Mouse (Mus musculus) cerebellum, adult 2 months (tissue): ENCODE data around the gene Art4. TPM values are rescaled to one million over a fixed set of nuclear protein-coding genes. Genes with fewer than 3 reads are reported as not detected.

Experiments
- DNase-seq, 2 experiments: peaks; one replicate each; pipeline ENCODE4 v3.0.0; 2021
- H3K27ac ChIP-seq: fragments of 200-500 bp; 2 replicates; pipeline ENCODE4 v1.5.1; 2012; ENCODE audit warnings: low read length, control low read depth, inconsistent platforms; ENCODE audit not compliant: insufficient read depth
- H3K27me3 ChIP-seq: fragments of 200-500 bp; 2 replicates; pipeline ENCODE4 v1.6.1; 2012; ENCODE audit warnings: inconsistent platforms, mild to moderate bottlenecking, low read length, moderate library complexity; ENCODE audit not compliant: control insufficient read depth, insufficient read depth
- H3K4me1 ChIP-seq: fragments of 200-500 bp; 2 replicates; pipeline ENCODE4 v1.6.1; 2011; ENCODE audit warnings: low read length; ENCODE audit not compliant: control insufficient read depth, insufficient read depth
- H3K4me3 ChIP-seq: fragments of 200-500 bp; replicated peaks from 2 replicates; pipeline ENCODE3; 2011; ENCODE audit warnings: mild to moderate bottlenecking, low read depth, low read length, control low read depth; ENCODE audit not compliant: insufficient read depth
- CTCF ChIP-seq: fragments of 200-500 bp; IDR thresholded peaks from 2 replicates; pipeline ENCODE4 v1.5.1; 2011; ENCODE audit warnings: low read depth, mild to moderate bottlenecking, control low read depth, low read length, moderate library complexity, borderline replicate concordance; ENCODE audit not compliant: insufficient read depth
- POLR2A ChIP-seq: fragments of 200-500 bp; IDR thresholded peaks from 2 replicates; pipeline ENCODE4 v1.6.1; 2011; ENCODE audit warnings: low read length, control low read depth, borderline replicate concordance; ENCODE audit not compliant: insufficient read depth
- WGBS: fragments of 180-500 bp; shearing (Covaris S2); methylation state at CpG from one replicate; pipeline ENCODE4 v1.1.7; 2018; 5-methylcytosine and 5-hydroxymethylcytosine counted together
- polyA plus RNA-seq: library from polyadenylated mRNA; depleted of rRNA; stranded (reverse); fragments of >200 nt; gene quantifications from 2 replicates; pipeline ENCODE4 v1.2.3, GENCODE M21; 2012

Gene Art4
- polyA plus RNA-seq, 1 experiment = 0.29 TPM

- H3K27me3 ChIP-seq = no peaks in the 10 kb centered on the region
- TF ChIP-seq CTCF = no peak
- TF ChIP-seq POLR2A = no peak
- H3K4me1 ChIP-seq = peaks cover 2% of the 10 kb centered on the region; the same call in 1 of the 2 replicates
- no peak for DNase-seq
- WGBS = 66% methylated on average over 5 of the region's 5 CpGs
- H3K4me3 ChIP-seq = no peak overlapping the region
- no peak overlapping the region for H3K27ac ChIP-seq
Observed at GRCm38 (mm10) chr6:136831712-136832111, 25.8 kb downstream of the Art4 start.

GRCm38 (mm10) chr6:136828681-136829080 lies 28.9 kb downstream of the Art4 start:
- 34% methylated on average over 4 of the region's 4 CpGs for WGBS
- no peak for TF ChIP-seq POLR2A
- no peak for TF ChIP-seq CTCF
- no peak overlapping the region; the same call in 1 of the 2 replicates for H3K27ac ChIP-seq
- no peaks in the 10 kb centered on the region for H3K27me3 ChIP-seq
- peaks cover 5% of the 10 kb centered on the region; the same call in 1 of the 2 replicates for H3K4me1 ChIP-seq
- no peak for DNase-seq
- peak overlapping the region; percentile 46 for H3K4me3 ChIP-seq

- peak within 1 kb of the TSS; percentile 79 for H3K4me3 ChIP-seq
Observed at GRCm38 (mm10) chr6:136827881-136828561, 29.5 kb downstream of the Art4 start, which contains the start of gene Wbp11. Gene Wbp11 (minus strand): TSS chr6:136828233.

DNA sequence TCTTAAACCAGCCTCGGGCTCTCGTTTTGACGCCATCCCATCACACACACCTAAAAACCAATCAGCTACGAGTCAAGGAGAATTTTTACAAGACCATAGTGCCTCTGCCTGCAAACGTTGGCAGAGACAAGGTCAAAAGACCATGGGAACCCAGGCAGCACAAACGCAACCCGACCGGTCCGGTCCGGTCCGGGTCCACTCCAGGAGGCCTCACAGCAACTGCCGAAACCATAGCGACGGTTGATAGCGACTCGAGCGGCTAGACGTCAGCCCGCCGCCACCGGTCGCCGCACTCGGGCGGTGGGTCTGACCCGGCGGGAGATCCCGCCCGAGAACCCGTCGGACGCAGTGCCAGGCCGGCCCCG lies 30.0 kb downstream of the Art4 start, which contains the start of gene BC049715:
BC049715 (plus strand) TSS at position 111 of the 365 bp plus-strand sequence.
- Histone ChIP-seq H3K27ac (peak within 1 kb of the TSS; percentile 72), H3K4me1 (peaks cover 5% of the 10 kb centered on the region; the same call in 1 of the 2 replicates), H3K27me3 (no peaks in the 10 kb centered on the region), H3K4me3 (peak within 1 kb of the TSS; percentile 79)
- under 1% methylated on average over 34 of the region's 34 CpGs for WGBS
- no peak for TF ChIP-seq POLR2A
- no peak for TF ChIP-seq CTCF
- no peak for DNase-seq

More at GRCm38 (mm10) chr6:136827881-136828561, 29.5 kb downstream of the Art4 start, which contains the start of gene Wbp11:
- under 1% methylated on average over 45 of the region's 45 CpGs for WGBS
- Histone ChIP-seq H3K4me1 (peaks cover 5% of the 10 kb centered on the region; the same call in 1 of the 2 replicates), H3K27ac (peak within 1 kb of the TSS; percentile 72), H3K27me3 (no peaks in the 10 kb centered on the region)
- TF ChIP-seq POLR2A (peak; percentile 91; the same call in 1 of the 2 replicates), CTCF (no peak)
- peak; percentile 96 to 99 for DNase-seq

DNA sequence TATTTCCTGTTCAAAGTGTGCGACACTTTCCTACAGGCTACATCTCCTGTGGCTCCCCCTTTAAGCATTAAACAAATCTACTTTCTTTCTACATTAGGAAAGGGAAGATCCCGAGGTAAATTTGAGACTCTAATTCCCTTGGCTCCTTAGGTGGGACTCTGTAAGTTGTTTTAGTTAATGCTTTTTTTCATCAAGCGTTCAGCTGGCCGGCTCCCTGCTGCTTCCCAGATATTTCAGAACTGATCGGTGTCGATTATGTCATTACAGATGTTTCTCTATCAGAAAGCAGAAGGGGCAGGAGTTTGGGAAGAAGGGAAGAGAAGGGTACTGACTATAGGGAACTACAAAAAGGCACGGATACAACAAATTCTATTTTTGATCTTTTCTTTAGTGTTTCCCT lies 30.4 kb downstream of the Art4 start:
- Histone ChIP-seq H3K4me3 (peak overlapping the region; percentile 79), H3K4me1 (peaks cover 5% of the 10 kb centered on the region; the same call in 1 of the 2 replicates), H3K27me3 (no peaks in the 10 kb centered on the region), H3K27ac (no peak overlapping the region)
- 15% methylated on average over 7 of the region's 7 CpGs for WGBS
- no peak for TF ChIP-seq CTCF
- no peak for TF ChIP-seq POLR2A
- no peak for DNase-seq

- Histone ChIP-seq H3K27me3 (no peaks in the 10 kb centered on the region), H3K4me3 (no peak overlapping the region), H3K27ac (no peak overlapping the region), H3K4me1 (peaks cover 5% of the 10 kb centered on the region; the same call in 1 of the 2 replicates)
- 92% methylated on average over 8 of the region's 8 CpGs for WGBS
- TF ChIP-seq CTCF (no peak), POLR2A (no peak)
- no peak for DNase-seq
Observed at GRCm38 (mm10) chr6:136824987-136825386, 32.5 kb downstream of the Art4 start.

GRCm38 (mm10) chr6:136821086-136821485 lies 36.4 kb downstream of the Art4 start:
- Histone ChIP-seq H3K4me3 (no peak overlapping the region), H3K27ac (no peak overlapping the region), H3K4me1 (no peaks in the 10 kb centered on the region), H3K27me3 (no peaks in the 10 kb centered on the region)
- no peak for DNase-seq
- 91% methylated on average over 18 of the region's 18 CpGs for WGBS
- TF ChIP-seq POLR2A (no peak), CTCF (no peak)

GRCm38 (mm10) chr6:136820381-136820780 lies 37.2 kb downstream of the Art4 start:
- no peak for TF ChIP-seq POLR2A
- no peak for TF ChIP-seq CTCF
- no peaks in the 10 kb centered on the region for H3K27me3 ChIP-seq
- H3K27ac ChIP-seq = no peak overlapping the region
- 95% methylated on average over 21 of the region's 21 CpGs for WGBS
- H3K4me3 ChIP-seq = no peak overlapping the region
- no peaks in the 10 kb centered on the region for H3K4me1 ChIP-seq
- no peak for DNase-seq
